In the genomic region with DNA sequence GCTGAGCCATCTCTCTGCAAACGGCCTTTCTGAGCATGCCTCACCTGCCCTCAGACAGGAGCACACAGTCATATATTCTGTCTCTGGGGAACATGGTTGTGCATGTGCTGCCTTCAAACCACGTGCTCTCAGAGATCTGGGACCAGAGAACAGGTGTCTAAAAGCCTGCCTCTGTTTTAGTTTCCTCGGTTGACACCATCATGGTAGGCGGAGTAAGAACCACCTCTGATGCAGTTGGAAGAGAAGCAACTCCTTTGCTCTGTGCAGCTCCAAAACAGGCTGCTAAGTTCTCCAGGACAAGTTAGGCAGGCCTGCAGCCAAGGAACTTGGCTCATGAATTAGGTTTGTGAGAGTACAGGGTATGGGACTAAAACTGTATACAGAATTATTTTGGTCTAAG, we compare ENCODE assay signal across 14 mouse cellular contexts.
DNase-seq lines count a peak whose midpoint lies in the region; ATAC-seq and TF ChIP-seq lines count a peak whose summit lies in the region.
"Had no signal": no experiment of that assay in that cellular context is flagged by ENCODE, and none has a peak within 500 bp of the region (broad histone marks: within the 10 kb centered on the region; RNA-seq: fewer than 3 reads in every experiment).

No protein-coding gene starts in this region.

- no peak for TF ChIP-seq POLR2A in thymus, adult 2 months (IDR thresholded peaks at IDR 0.05; ENCODE audit: control insufficient read depth, extremely low read depth, insufficient read depth, low read length, poor library complexity)

- no peak for ATAC-seq in intestine, embryonic 15.5 days
- ATAC-seq: inflammation-experienced regulatory T-cells, adult 6 months had no signal

- no peak overlapping the region for H3K27ac ChIP-seq in thymus, adult 2 months (ENCODE audit: control insufficient read depth, insufficient read depth, low read length)
- no peak overlapping the region for H3K27ac ChIP-seq in intestine, embryonic 15.5 days
- H3K27ac ChIP-seq: limb, embryonic 12.5 days had no signal

- WGBS in thymus, adult 2 months: 45% methylated on average over 4 of the region's 4 CpGs
- 76% methylated on average over 4 of the region's 4 CpGs for WGBS in intestine, embryonic 15.5 days

- H3K4me2 ChIP-seq in intestine, embryonic 15.5 days (replicated peaks): no peak overlapping the region
- H3K4me2 ChIP-seq: limb, embryonic 12.5 days; midbrain, embryonic 11.5 days had no signal

- intact Hi-C loops in left cerebral cortex, postnatal 25 days (cut with DNase I): no loop called here

- no peak for TF ChIP-seq CTCF in thymus, adult 2 months (IDR thresholded peaks at IDR 0.05; ENCODE audit: borderline replicate concordance, control insufficient read depth, extremely low read depth, insufficient read depth, low read length, poor library complexity)

- DNase-seq in gastrocnemius, adult 18-20 months (ENCODE audit: low spot score): peak; percentile 38
- DNase-seq in gastrocnemius, postnatal 4 days (ENCODE audit: low spot score in 2 of 2): no peak
- peak; percentile 8 for DNase-seq in thymus, adult 2 months
- no peak for DNase-seq in thymus, postnatal 10 days (ENCODE audit: low spot score in 2 of 2)
- DNase-seq in left cerebral cortex, postnatal 25 days (ENCODE audit: low spot score in 2 of 2): peak; percentile 21 to 91
- DNase-seq in thymus, postnatal 4 days: peak; percentile 19
- DNase-seq in ovary, postnatal 36 days (ENCODE audit: low spot score): no peak
- DNase-seq: adrenal gland, adult 2 months; kidney, postnatal 4 days; spleen, adult 18-20 months had no signal

- no peaks in the 10 kb centered on the region for H3K36me3 ChIP-seq in thymus, adult 2 months (ENCODE audit: control insufficient read depth, insufficient read depth, low read length)
- H3K36me3 ChIP-seq in intestine, embryonic 15.5 days: no peaks in the 10 kb centered on the region
- H3K36me3 ChIP-seq: limb, embryonic 12.5 days had no signal

- H3K4me3 ChIP-seq in thymus, adult 2 months (ENCODE audit: control insufficient read depth, insufficient read depth, low read length): no peak overlapping the region
- no peak overlapping the region for H3K4me3 ChIP-seq in intestine, embryonic 15.5 days (replicated peaks)
- H3K4me3 ChIP-seq: limb, embryonic 12.5 days had no signal

- no peaks in the 10 kb centered on the region for H3K27me3 ChIP-seq in thymus, adult 2 months (ENCODE audit: control insufficient read depth, insufficient read depth, low read length)
- H3K27me3 ChIP-seq in intestine, embryonic 15.5 days (replicated peaks): no peaks in the 10 kb centered on the region
- H3K27me3 ChIP-seq: limb, embryonic 12.5 days had no signal

- no peak overlapping the region for H3K9ac ChIP-seq in intestine, embryonic 15.5 days
- H3K9ac ChIP-seq: limb, embryonic 12.5 days had no signal

- no peaks in the 10 kb centered on the region for H3K9me3 ChIP-seq in intestine, embryonic 15.5 days
- H3K9me3 ChIP-seq: limb, embryonic 12.5 days had no signal

- peaks cover 5% of the 10 kb centered on the region; the same call in 1 of the 2 replicates for H3K4me1 ChIP-seq in thymus, adult 2 months (replicated peaks; ENCODE audit: control insufficient read depth, insufficient read depth, low read length)
- peaks cover 7% of the 10 kb centered on the region; the same call in 1 of the 2 replicates for H3K4me1 ChIP-seq in intestine, embryonic 15.5 days (replicated peaks)

Comparison
In these comparisons a context has a peak if more than half of its experiments do, and no peak if none do; other contexts are left out.
1. DNase-seq: peak in gastrocnemius, adult 18-20 months (single experiment), thymus, adult 2 months (single experiment), left cerebral cortex, postnatal 25 days (2 of 2) and thymus, postnatal 4 days (single experiment); none in gastrocnemius, postnatal 4 days (0 of 2), thymus, postnatal 10 days (0 of 2) and ovary, postnatal 36 days (single experiment).